Mouse (Mus musculus) heart, adult 2 months (tissue): ENCODE measurements around the gene Bcar3.

Experiments used
- EP300 ChIP-seq: fragments of 200-500 bp; IDR thresholded peaks from 2 replicates; pipeline ENCODE4 v1.6.1; 2011; ENCODE audit warnings: low read depth, low read length, control low read depth; ENCODE audit not compliant: insufficient read depth
- POLR2A ChIP-seq: fragments of 200-500 bp; IDR thresholded peaks from 2 replicates; pipeline ENCODE4 v1.6.1; 2011; ENCODE audit warnings: mild to moderate bottlenecking, low read depth, low read length, control low read depth; ENCODE audit not compliant: insufficient read depth

DNA sequence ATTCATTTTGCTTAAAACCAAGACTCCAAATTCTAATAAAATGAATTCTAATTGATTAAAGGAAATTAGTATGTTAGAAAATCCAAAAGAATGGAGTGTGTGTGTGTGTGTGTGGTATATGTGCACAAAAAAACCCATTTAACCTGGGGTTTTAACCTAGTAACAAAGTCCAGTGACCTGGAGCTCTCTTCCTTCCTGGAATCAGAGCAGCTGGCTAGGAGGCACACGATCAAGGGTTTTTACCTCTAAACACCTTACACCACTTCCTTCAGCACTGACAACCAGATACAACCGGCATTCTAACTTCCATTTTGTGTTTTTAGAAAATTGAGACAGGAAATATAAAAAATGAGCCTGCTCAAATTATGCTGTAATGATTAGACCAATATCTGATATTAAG lies 251.4 kb downstream of the Bcar3 start:
- TF ChIP-seq POLR2A (no peak), EP300 (no peak)
